In genomic region chr1:181017212-181017711, GRCm38 (mm10) we compare ENCODE assay signal across 8 mouse cellular contexts. TPM values are rescaled to one million over a fixed set of nuclear protein-coding genes. Genes with fewer than 3 reads are reported as not detected.
DNase-seq lines count a peak whose midpoint lies in the region; ATAC-seq and TF ChIP-seq lines count a peak whose summit lies in the region.

No protein-coding gene starts in this region.

- DNase-seq in c-Kit-positive CD71-positive TER-119-positive erythroid progenitor cells, embryonic 14.5 days (ENCODE audit: low spot score) = peak; percentile 52
- peak; percentile 90 for DNase-seq in forebrain, embryonic 11.5 days (ENCODE audit: low spot score)
- DNase-seq in kidney, postnatal 36 days = peak; percentile 91 to 92
- DNase-seq in liver, embryonic 14.5 days (ENCODE audit: low read depth in 3 of 3, low spot score in 3 of 3) = peak in 1 of 3 experiments; percentile 38
- DNase-seq in neural tube, embryonic 11.5 days (ENCODE audit: low spot score) = peak; percentile 72

- 0% methylated on average over 22 of the region's 22 CpGs for WGBS in forebrain, embryonic 11.5 days
- under 1% methylated on average over 21 of the region's 22 CpGs for WGBS in heart, embryonic 16.5 days
- WGBS in liver, embryonic 14.5 days (ENCODE audit: insufficient replicate concordance) = under 1% methylated on average over 22 of the region's 22 CpGs
- WGBS in neural tube, embryonic 11.5 days = 0% methylated on average over 22 of the region's 22 CpGs
- 1% methylated on average over 22 of the region's 22 CpGs for WGBS in stomach, embryonic 16.5 days

- H3K4me2 ChIP-seq in forebrain, embryonic 11.5 days (ENCODE audit: low read depth, low read length, severe bottlenecking) = peak overlapping the region; percentile 89
- peak overlapping the region; percentile 93 for H3K4me2 ChIP-seq in heart, embryonic 16.5 days (ENCODE audit: low read depth, low read length)
- H3K4me2 ChIP-seq in liver, embryonic 14.5 days (ENCODE audit: low read depth) = peak overlapping the region; percentile 70
- peak overlapping the region; percentile 96 for H3K4me2 ChIP-seq in neural tube, embryonic 11.5 days (ENCODE audit: low read depth)
- H3K4me2 ChIP-seq in stomach, embryonic 16.5 days (ENCODE audit: low read depth, low read length) = peak overlapping the region; percentile 98

- TF ChIP-seq EP300 in liver, embryonic 14.5 days (IDR thresholded peaks at IDR 0.05; ENCODE audit: low read depth) = no peak

- peak overlapping the region; percentile 30 for H3K9ac ChIP-seq in forebrain, embryonic 11.5 days (ENCODE audit: low read length)
- H3K9ac ChIP-seq in heart, embryonic 16.5 days (ENCODE audit: low read length) = peak overlapping the region; percentile 70
- peak overlapping the region; percentile 23; the same call in 1 of the 2 replicates for H3K9ac ChIP-seq in liver, embryonic 14.5 days (replicated peaks)
- H3K9ac ChIP-seq in neural tube, embryonic 11.5 days (ENCODE audit: low read length) = peak overlapping the region; percentile 1; the same call in 1 of the 2 replicates
- peak overlapping the region; percentile 68 for H3K9ac ChIP-seq in stomach, embryonic 16.5 days (ENCODE audit: low read length)

- H3K36me3 ChIP-seq in E14TG2a.4 (ENCODE audit: insufficient read depth, low read length) = peaks cover 11% of the 10 kb centered on the region; the same call in 1 of the 2 replicates
- no peaks in the 10 kb centered on the region for H3K36me3 ChIP-seq in forebrain, embryonic 11.5 days (ENCODE audit: control insufficient read depth, insufficient read depth, low read length)
- no peaks in the 10 kb centered on the region for H3K36me3 ChIP-seq in heart, embryonic 16.5 days (ENCODE audit: control insufficient read depth, insufficient read depth)
- H3K36me3 ChIP-seq in liver, embryonic 14.5 days (replicated peaks; ENCODE audit: control insufficient read depth, insufficient read depth, low read depth) = no peaks in the 10 kb centered on the region
- no peaks in the 10 kb centered on the region for H3K36me3 ChIP-seq in neural tube, embryonic 11.5 days (ENCODE audit: control insufficient read depth, insufficient read depth, low read length)
- H3K36me3 ChIP-seq in stomach, embryonic 16.5 days (ENCODE audit: control insufficient read depth, insufficient read depth, low read length) = no peaks in the 10 kb centered on the region

- peak overlapping the region; percentile 82 for H3K4me3 ChIP-seq in E14TG2a.4 (replicated peaks; ENCODE audit: low read length)
- peak overlapping the region; percentile 42 for H3K4me3 ChIP-seq in forebrain, embryonic 11.5 days (ENCODE audit: low read depth, low read length)
- peak overlapping the region; percentile 55 for H3K4me3 ChIP-seq in heart, embryonic 16.5 days (ENCODE audit: low read length)
- H3K4me3 ChIP-seq in liver, embryonic 14.5 days (ENCODE audit: insufficient read depth in 1 of 2, low read depth in 2 of 2, low read length in 2 of 2) = peak overlapping the region; percentile 31 to 44
- H3K4me3 ChIP-seq in neural tube, embryonic 11.5 days (ENCODE audit: low read depth, low read length) = peak overlapping the region; percentile 46
- H3K4me3 ChIP-seq in stomach, embryonic 16.5 days (replicated peaks; ENCODE audit: low read length) = peak overlapping the region; percentile 53

- TF ChIP-seq CTCF in E14TG2a.4 (conservative IDR thresholded peaks at IDR 0.05; ENCODE audit: low read length) = no peak
- TF ChIP-seq CTCF in liver, embryonic 14.5 days (IDR thresholded peaks at IDR 0.05; ENCODE audit: low read depth) = no peak

- H3K9me3 ChIP-seq in E14TG2a.4 (ENCODE audit: low read length) = no peaks in the 10 kb centered on the region
- no peaks in the 10 kb centered on the region for H3K9me3 ChIP-seq in forebrain, embryonic 11.5 days (ENCODE audit: control insufficient read depth, low read length)
- H3K9me3 ChIP-seq in heart, embryonic 16.5 days (replicated peaks; ENCODE audit: control insufficient read depth, low read length) = no peaks in the 10 kb centered on the region
- no peaks in the 10 kb centered on the region for H3K9me3 ChIP-seq in liver, embryonic 14.5 days (ENCODE audit: control insufficient read depth, low read length)
- H3K9me3 ChIP-seq in neural tube, embryonic 11.5 days (ENCODE audit: control insufficient read depth, low read length) = no peaks in the 10 kb centered on the region
- H3K9me3 ChIP-seq in stomach, embryonic 16.5 days (replicated peaks; ENCODE audit: control insufficient read depth, low read length) = no peaks in the 10 kb centered on the region

- H3K27me3 ChIP-seq in E14TG2a.4 (ENCODE audit: insufficient read depth, low read length) = peaks cover 47% of the 10 kb centered on the region
- no peaks in the 10 kb centered on the region for H3K27me3 ChIP-seq in forebrain, embryonic 11.5 days (ENCODE audit: control insufficient read depth, insufficient read depth, low read length)
- H3K27me3 ChIP-seq in heart, embryonic 16.5 days (ENCODE audit: control insufficient read depth, insufficient read depth, low read length) = peaks cover 2% of the 10 kb centered on the region; the same call in 1 of the 2 replicates
- H3K27me3 ChIP-seq in liver, embryonic 14.5 days (ENCODE audit: control insufficient read depth, insufficient read depth, low read length) = peaks cover 13% of the 10 kb centered on the region
- no peaks in the 10 kb centered on the region for H3K27me3 ChIP-seq in neural tube, embryonic 11.5 days (ENCODE audit: control insufficient read depth, insufficient read depth, low read length)
- H3K27me3 ChIP-seq in stomach, embryonic 16.5 days (ENCODE audit: control insufficient read depth, insufficient read depth, low read length) = no peaks in the 10 kb centered on the region

- peaks cover 43% of the 10 kb centered on the region for H3K4me1 ChIP-seq in E14TG2a.4 (replicated peaks; ENCODE audit: low read depth, low read length)
- H3K4me1 ChIP-seq in forebrain, embryonic 11.5 days (replicated peaks; ENCODE audit: control insufficient read depth, insufficient read depth, low read length) = no peaks in the 10 kb centered on the region
- peaks cover 19% of the 10 kb centered on the region for H3K4me1 ChIP-seq in heart, embryonic 16.5 days (ENCODE audit: control insufficient read depth, insufficient read depth, low read length)
- peaks cover 9 to 13% of the 10 kb centered on the region in 2 experiments for H3K4me1 ChIP-seq in liver, embryonic 14.5 days (replicated peaks; ENCODE audit: control insufficient read depth in 2 of 2, insufficient read depth in 2 of 2, low read length in 1 of 2)
- H3K4me1 ChIP-seq in neural tube, embryonic 11.5 days (ENCODE audit: control insufficient read depth, insufficient read depth, low read length) = peaks cover 4% of the 10 kb centered on the region; the same call in 1 of the 2 replicates
- peaks cover 23% of the 10 kb centered on the region for H3K4me1 ChIP-seq in stomach, embryonic 16.5 days (ENCODE audit: control insufficient read depth, insufficient read depth, low read length)

- no peak overlapping the region for H3K27ac ChIP-seq in forebrain, embryonic 11.5 days (ENCODE audit: low read depth, low read length)
- peak overlapping the region; percentile 71 for H3K27ac ChIP-seq in heart, embryonic 16.5 days (ENCODE audit: low read length)
- H3K27ac ChIP-seq in liver, embryonic 14.5 days = no peak overlapping the region
- no peak overlapping the region for H3K27ac ChIP-seq in neural tube, embryonic 11.5 days (ENCODE audit: low read depth, low read length)
- H3K27ac ChIP-seq in stomach, embryonic 16.5 days (ENCODE audit: low read length) = peak overlapping the region; percentile 79

- ATAC-seq in forebrain, embryonic 11.5 days (replicated peaks; ENCODE audit: low FRiP score) = peak; percentile 84
- ATAC-seq in heart, embryonic 16.5 days (replicated peaks; ENCODE audit: extremely low read depth, insufficient read depth, low FRiP score) = peak; percentile 65
- peak; percentile 68 for ATAC-seq in liver, embryonic 14.5 days (ENCODE audit: insufficient read depth)
- peak; percentile 79 for ATAC-seq in neural tube, embryonic 11.5 days (ENCODE audit: insufficient read depth, low FRiP score, low TSS enrichment)
- ATAC-seq in stomach, embryonic 16.5 days (ENCODE audit: insufficient read depth, low FRiP score) = peak; percentile 81; the same call in 1 of the 2 replicates

RNA-seq across cellular contexts. Expression of gene Ephx1, which starts 3.4 kb away (rescaled TPM):
- 0.65 and 1.1 TPM in 2 replicates for polyA plus RNA-seq in forebrain, embryonic 11.5 days (2014; fragmentation: Nextera tagmentation; extraction: Ambion mirVana)
- 10.3 and 11.3 TPM in 2 replicates for polyA plus RNA-seq in heart, embryonic 16.5 days (2015; fragmentation: Nextera tagmentation; extraction: Ambion mirVana)
- 2.8 and 2.9 TPM in 2 replicates for polyA plus RNA-seq in liver, embryonic 14.5 days (2012; rRNA removed)
- 4.2 and 4.8 TPM in 2 replicates for polyA plus RNA-seq in liver, embryonic 14.5 days (2014; fragmentation: Nextera tagmentation; extraction: Ambion mirVana)
- polyA plus RNA-seq in neural tube, embryonic 11.5 days (2014; fragmentation: Nextera tagmentation; extraction: Ambion mirVana) = 1.6 and 2.7 TPM in 2 replicates
- 16.9 and 19.6 TPM in 2 replicates for polyA plus RNA-seq in stomach, embryonic 16.5 days (2015; fragmentation: Nextera tagmentation; extraction: Ambion mirVana)

RNA-seq across cellular contexts. Expression of gene 9130409I23Rik, which starts 33.8 kb away (rescaled TPM):
- 0.09 TPM in 1 of 2 replicates, not detected in the other for polyA plus RNA-seq in forebrain, embryonic 11.5 days (2014; fragmentation: Nextera tagmentation; extraction: Ambion mirVana)
- 0.12 TPM in 1 of 2 replicates, not detected in the other for polyA plus RNA-seq in heart, embryonic 16.5 days (2015; fragmentation: Nextera tagmentation; extraction: Ambion mirVana)
- polyA plus RNA-seq in liver, embryonic 14.5 days (2012; rRNA removed) = 0.03 and 0.05 TPM in 2 replicates
- not detected in 2 replicates for polyA plus RNA-seq in liver, embryonic 14.5 days (2014; fragmentation: Nextera tagmentation; extraction: Ambion mirVana)
- polyA plus RNA-seq in neural tube, embryonic 11.5 days (2014; fragmentation: Nextera tagmentation; extraction: Ambion mirVana) = not detected in 2 replicates
- 0.09 TPM in 1 of 2 replicates, not detected in the other for polyA plus RNA-seq in stomach, embryonic 16.5 days (2015; fragmentation: Nextera tagmentation; extraction: Ambion mirVana)

Comparison
In these comparisons a context has a peak if more than half of its experiments do, and no peak if none do; other contexts are left out.
1. H3K27ac ChIP-seq: peak in heart, embryonic 16.5 days (single experiment) and stomach, embryonic 16.5 days (single experiment); none in forebrain, embryonic 11.5 days (single experiment), liver, embryonic 14.5 days (single experiment) and neural tube, embryonic 11.5 days (single experiment).
2. H3K9ac ChIP-seq: peak in every context shown above with its lines; median percentile 70 in heart, embryonic 16.5 days; 68 in stomach, embryonic 16.5 days; 30 in forebrain, embryonic 11.5 days; 23 in liver, embryonic 14.5 days; 1 in neural tube, embryonic 11.5 days.
3. Peak in every context shown above with its lines, with median percentiles within 50 percentile points of each other: H3K4me3 ChIP-seq, ATAC-seq and H3K4me2 ChIP-seq.